Mouse (Mus musculus): ENCODE results near the gene Rint1.

DNA sequence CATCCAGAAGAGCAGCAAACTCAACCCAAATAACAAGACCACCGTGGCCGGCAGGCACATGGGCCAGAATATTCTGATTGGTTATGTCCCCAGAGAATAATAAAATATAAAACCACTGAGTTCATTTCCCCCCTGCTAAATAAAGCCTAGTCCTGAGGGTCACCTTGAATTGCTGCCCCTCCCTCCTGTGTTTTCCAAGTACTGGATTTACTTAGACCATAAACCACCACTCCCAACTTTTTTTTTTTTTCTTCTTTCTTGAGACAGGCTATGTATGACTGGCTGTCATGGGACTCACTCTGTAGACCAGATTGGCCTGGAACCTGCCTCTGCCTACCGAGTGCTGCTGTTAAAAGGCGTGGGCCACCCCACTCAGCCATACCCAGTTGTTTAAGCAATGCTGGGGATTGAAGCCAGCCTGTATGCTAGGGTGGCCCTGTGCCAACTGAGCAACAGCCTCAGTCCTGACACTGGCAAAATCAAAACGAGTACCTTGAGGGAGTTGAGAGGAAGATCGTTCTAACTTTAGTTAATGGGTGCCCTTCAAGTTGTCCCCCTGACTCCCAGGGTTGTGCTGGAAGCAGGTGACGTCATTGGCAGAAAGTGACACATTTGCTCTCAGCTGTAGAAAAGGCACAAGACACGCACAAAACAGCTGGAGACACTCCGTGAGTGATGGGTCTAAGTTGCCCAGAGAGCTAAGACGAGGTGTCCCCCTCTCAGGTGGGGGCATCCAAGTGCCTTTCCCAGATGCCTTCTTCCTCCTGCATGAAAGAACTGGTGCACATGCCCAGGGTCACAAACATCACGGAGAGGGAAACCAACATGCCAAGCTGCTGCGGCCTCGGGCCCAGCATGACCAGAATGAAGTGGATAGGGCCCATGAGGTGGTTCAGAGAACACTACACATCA lies 76.8 kb downstream of the Rint1 start:
- TF ChIP-seq POLR2A (IDR thresholded peaks at IDR 0.05; ENCODE audit: insufficient read depth, low read depth, low read length): no peak
- no peak for TF ChIP-seq CTCF (IDR thresholded peaks at IDR 0.05)
